Mouse (Mus musculus) heart, postnatal 4 days (tissue): Measurements from ENCODE around the gene Sgpl1. TPM values are rescaled to one million over a fixed set of nuclear protein-coding genes. Genes with fewer than 3 reads are reported as not detected.

Experiments
- DNase-seq: peaks from one replicate; pipeline ENCODE4 v3.0.0; 2021
- microRNA-seq, 2 experiments: library from miRNA; unstranded; fragments of <30 nt; microRNA quantifications; one replicate each; pipeline ENCODE4 v1.2.0; 2021 to 2022
- total RNA-seq, 2 experiments: library from RNA; stranded (reverse); gene quantifications; 2 replicates each; pipeline ENCODE4 v1.2.3; 2021

The Sgpl1 gene
- total RNA-seq, 2 experiments from 2014 or later: 26.2 to 29.3 TPM

DNA sequence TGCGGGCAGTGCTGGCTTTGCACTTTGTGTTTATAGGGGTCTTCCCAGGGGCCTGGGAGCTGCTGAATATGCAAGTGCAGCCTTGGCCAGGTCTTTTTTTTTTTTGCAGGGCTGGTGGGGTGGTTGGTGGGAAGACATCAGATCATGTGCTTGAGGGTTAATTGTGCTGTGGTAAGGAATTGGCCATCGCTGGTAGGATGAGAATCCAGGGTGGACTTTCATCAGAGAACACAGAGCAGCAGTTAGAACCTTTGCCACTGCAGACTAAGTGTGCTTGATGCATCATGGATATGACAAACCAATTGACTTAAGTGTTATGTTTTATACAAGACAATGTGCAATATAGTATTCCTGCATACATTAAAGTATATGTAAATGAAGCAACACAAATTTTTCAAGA, 62.1 kb downstream of the Sgpl1 start:
- no peak for DNase-seq

DNA sequence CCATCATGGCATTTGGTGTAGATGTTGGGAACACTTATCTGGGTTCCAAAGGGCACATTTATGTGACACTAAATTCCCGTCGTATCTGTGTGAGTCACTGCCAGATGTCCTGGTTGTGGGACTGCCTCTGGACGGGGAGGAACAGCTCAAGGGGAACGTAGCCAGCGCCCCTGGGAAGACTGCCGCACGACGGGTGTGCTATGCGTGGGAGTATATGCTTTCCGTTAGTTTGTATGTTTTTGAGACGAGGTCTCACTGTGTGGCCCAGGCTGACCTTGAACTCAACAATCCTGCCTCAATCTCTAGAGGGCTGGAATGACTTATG, 66.6 kb downstream of the Sgpl1 start:
- DNase-seq: peak; percentile 26

- DNase-seq: peak; percentile 62
These were observed 67.1 kb downstream of the Sgpl1 start for GRCm38 (mm10) chr10:61080227-61080930.

DNA sequence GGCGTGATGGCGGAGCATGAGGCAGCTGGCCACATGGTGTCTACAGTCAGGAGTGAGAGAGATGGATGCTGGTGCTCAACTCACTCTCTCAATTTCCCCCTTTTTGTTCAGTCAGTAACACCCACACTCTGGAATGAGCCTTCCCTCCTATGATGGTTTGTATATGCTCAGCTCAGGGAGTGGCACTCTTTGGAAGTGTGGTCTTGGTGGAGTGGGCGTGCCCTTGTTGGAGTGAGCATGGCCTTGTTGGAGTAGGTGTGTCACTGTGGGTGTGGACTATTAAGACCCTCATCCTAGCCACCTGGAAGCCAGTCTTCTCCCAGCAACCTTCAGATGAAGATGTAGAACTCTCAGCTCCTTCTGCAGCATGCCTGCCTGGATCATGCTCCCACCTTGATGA, 71.9 kb downstream of the Sgpl1 start:
- no peak for DNase-seq

DNA sequence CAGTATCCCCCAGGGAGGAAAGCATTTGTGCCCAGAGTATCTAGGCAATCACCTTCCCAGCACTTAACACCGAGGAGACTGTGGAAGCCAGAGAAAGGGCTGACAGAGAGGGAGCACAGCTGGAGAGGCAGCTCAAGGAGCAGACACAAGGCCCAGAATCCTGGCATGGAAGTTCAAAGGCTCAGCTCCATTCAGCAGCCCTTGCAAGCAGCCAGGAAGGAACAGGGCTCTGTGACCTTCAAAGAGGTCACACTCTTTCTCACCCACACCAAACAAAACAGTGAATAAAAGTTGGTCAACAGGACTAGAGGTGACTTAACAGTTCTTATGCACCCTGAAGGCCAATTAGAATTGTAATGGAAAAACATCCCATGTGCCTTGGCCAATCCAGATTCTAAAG, 72.9 kb downstream of the Sgpl1 start:
- DNase-seq: no peak

GRCm38 (mm10) chr10:61072324-61072723, 75.2 kb downstream of the Sgpl1 start:
- DNase-seq: peak; percentile 78

DNA sequence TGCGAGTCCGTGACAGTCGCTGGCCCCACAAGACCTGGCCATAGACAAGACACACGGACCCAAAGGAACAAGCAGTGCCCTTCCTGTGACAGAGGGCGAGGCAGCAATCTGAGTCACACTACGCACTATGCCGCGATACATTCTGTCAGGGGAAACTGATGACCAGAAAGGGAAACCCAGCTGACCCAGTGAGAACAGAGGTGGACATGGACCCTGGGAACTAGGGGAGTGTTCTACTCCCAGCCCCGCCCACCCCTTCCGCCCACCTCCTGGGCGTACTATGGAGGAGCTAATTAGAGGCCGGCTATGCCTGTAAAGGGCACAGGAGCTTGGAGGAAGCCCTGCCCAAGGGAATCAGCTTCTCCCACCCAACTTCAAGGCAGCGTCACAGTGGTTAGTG, 78.3 kb downstream of the Sgpl1 start:
- no peak for DNase-seq

DNA sequence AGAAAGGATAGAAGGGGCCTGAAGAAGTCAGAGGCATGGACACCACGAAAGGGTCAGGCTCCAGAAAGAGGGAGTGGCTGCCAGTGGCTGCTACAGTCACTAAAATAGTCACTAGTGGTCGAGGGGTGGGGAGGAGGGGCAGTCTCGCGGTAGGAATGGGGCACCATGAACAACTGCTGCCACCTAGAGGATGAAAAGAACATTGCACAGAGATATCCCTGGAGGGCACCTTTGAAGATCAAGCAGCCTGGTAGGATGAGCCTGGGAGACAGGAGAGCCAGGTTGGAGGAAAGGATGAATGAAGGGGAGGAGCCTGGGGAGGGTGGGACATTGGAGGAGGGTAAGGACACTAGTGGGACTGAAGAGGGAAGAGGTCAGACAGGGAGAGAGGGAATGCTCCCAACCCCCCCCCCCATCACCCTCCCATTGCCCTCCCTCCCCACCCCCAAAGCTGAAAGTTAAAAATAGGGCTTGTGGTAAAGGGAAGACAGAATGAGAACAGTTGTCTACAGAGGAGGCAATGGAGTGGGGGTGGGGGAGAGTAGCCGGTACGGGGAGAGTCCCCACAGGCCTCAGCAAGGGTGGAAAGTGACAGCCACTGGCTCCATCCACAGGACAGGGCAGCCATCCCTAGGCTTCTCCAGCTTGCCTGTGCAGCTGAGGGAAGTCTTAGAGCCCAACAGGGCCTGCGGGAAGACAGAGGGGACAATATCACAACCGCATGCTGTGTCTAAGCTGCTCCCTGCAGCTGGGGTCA, 78.9 kb downstream of the Sgpl1 start:
- DNase-seq: peak; percentile 75

- DNase-seq: peak; percentile 46
These were observed 82.1 kb downstream of the Sgpl1 start for GRCm38 (mm10) chr10:61065287-61066005.

DNA sequence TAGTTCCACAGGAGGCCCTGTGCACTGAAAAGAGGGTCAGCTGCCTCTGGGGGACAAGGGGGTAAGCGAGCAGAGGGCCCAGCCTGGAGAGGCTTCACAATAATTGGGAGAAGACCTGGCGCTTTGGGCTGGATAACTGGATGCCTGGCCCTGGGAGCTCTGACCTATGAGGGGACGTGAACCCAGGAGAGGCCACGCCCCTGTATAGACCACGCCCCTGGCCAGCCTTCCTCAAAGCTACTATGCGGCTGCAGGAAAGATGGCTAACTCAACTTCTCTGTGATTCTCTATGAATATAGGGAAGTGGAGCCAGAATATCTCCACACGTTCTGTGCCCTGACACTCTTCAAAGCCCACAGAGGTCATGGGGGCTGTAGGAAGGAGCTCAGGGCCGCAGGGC, 82.9 kb downstream of the Sgpl1 start:
- DNase-seq: no peak

GRCm38 (mm10) chr10:61063271-61063864, 84.1 kb downstream of the Sgpl1 start:
- DNase-seq: no peak

DNA sequence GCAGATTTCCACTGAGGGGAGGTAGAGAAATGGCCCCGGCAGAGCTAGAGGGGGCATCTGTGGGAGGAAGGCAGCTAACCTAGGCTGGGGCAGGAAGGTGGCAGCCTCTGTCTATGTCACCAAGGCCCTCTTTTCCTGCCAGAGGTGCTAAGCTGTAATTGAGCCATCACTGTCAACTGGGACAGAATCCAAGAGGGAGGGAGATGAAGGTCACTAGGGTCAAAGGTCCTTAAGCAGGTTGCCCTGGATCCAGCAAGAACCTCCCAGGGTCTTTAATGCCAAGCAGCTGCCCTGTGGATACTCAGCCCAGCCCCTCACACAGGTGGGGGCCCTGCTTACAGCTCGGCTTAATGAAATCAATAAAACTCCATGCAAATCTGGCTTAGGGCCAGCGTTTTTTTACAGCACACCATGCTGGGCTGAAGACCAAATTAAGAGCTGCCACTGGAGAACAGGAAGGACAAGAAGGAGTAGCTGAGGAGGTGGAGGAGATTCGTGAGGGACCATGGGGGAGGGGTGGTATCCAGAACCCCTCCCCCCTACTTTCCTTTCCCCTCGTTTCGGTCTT, 87.9 kb downstream of the Sgpl1 start:
- DNase-seq: no peak

DNA sequence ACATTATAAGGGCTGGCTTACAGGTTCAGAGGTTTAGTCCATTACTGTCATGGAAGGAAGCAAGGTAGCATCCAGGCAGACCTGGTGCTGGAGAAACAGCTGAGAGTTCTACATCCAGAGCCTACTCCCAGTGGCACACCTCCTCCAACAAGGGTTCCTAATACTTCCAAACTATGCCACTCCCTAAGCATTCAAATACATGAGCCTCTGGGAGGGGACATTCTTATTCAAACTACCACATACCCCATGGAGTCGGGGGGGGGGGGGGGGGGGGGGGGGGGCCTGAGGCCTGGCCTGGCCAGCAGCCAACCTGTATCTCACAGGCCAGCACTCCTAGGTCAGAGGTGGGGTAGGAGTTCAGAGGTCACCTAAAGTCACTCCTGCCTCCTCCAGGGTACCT, 88.4 kb downstream of the Sgpl1 start:
- DNase-seq: no peak

DNA sequence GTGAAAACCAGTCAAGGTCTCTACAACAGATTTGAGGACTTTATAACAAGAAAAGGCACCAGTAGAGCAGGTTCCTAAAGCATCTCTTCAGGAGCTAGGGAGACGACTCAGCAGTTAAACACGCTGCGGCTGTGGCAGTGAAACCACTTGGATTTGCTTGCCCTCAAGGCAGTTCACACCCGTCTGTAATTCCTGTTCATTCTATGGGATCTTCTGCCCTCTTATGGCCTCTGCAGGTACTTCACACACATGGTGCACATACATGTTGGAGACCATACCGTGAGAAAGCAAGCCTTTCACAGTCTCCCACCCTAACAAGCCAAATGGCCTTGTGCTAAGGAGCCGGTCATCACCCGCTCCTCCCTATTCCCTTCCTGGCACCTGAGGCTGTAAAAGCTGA, 90.8 kb downstream of the Sgpl1 start:
- DNase-seq: no peak

GRCm38 (mm10) chr10:61051993-61052613, 95.4 kb downstream of the Sgpl1 start:
- peak; percentile 84 for DNase-seq

Small RNA genes within 50 kb of the gene (microRNA-seq; reads per million reads assigned to microRNA genes)
- 0 reads per million in 2 experiments for gene Gm44308

Other genes starting within 250 kb of the Sgpl1 start
- gene Pcbd1, start 58.4 kb downstream of the Sgpl1 start, total RNA-seq: 10 to 100 TPM; 20.8 to 21.8 TPM
- not detected for gene Tbata, start 24.3 kb upstream of the Sgpl1 start, total RNA-seq
- 1 to 10 TPM; 6.9 to 7.5 TPM for gene Adamts14, start 125.7 kb upstream of the Sgpl1 start, total RNA-seq
- gene Prf1, start 150.1 kb upstream of the Sgpl1 start, total RNA-seq: under 1 TPM in 1 of 2 experiments, not detected in 1; 0.09 TPM
- gene Pald1, start 235.8 kb upstream of the Sgpl1 start, total RNA-seq: 10 to 100 TPM; 38.1 to 38.9 TPM